Mouse (Mus musculus) stomach, postnatal 0 days (tissue): ENCODE measurements at regions not wholly inside any gene's neighbourhood (a gene's known extent, or its start where the extent isn't known, plus 50 kb on each side); places are given as distances from the start of the nearest gene placed in this dataset.

ENCODE experiments used
- ATAC-seq: fragments of 200-750 bp; cut with Nextera tagmentation; 2 replicates; pipeline ENCODE4 v1.8.0; 2017; ENCODE audit not compliant: low FRiP score, low TSS enrichment
- DNase-seq: peaks from one replicate; pipeline ENCODE4 v3.0.0-alpha.2; 2016; ENCODE audit warnings: low spot score
- H3K27ac ChIP-seq: fragments of 300-500 bp; sonication (generic); replicated peaks from 2 replicates; pipeline ENCODE4 v1.5.1; 2014; ENCODE audit warnings: mild to moderate bottlenecking, control low read depth
- H3K27me3 ChIP-seq: fragments of 300-500 bp; sonication (generic); 2 replicates; pipeline ENCODE4 v1.6.1; 2014; ENCODE audit warnings: low read length; ENCODE audit not compliant: control insufficient read depth, insufficient read depth
- H3K36me3 ChIP-seq: fragments of 300-500 bp; sonication (generic); 2 replicates; pipeline ENCODE4 v1.6.1; 2014; ENCODE audit warnings: low read length, mixed read lengths; ENCODE audit not compliant: control insufficient read depth, insufficient read depth
- H3K4me1 ChIP-seq: fragments of 300-500 bp; sonication (generic); replicated peaks from 2 replicates; pipeline ENCODE4 v1.6.1; 2014; ENCODE audit warnings: antibody characterized with exemption; ENCODE audit not compliant: control insufficient read depth, insufficient read depth
- H3K4me2 ChIP-seq: fragments of 300-500 bp; sonication (generic); replicated peaks from 2 replicates; pipeline ENCODE4 v1.6.1; 2014; ENCODE audit warnings: low read depth, mild to moderate bottlenecking, control low read depth, moderate library complexity
- H3K4me3 ChIP-seq: fragments of 300-500 bp; sonication (generic); 2 replicates; pipeline ENCODE4 v1.5.1; 2014; ENCODE audit warnings: low read depth, low read length, control low read depth
- H3K9ac ChIP-seq: fragments of 300-500 bp; sonication (generic); 2 replicates; pipeline ENCODE4 v1.6.1; 2014; ENCODE audit warnings: mild to moderate bottlenecking, low read length, control low read depth, mixed read lengths
- H3K9me3 ChIP-seq: fragments of 300-500 bp; sonication (generic); 2 replicates; pipeline ENCODE4 v1.6.1; 2016; ENCODE audit warnings: low read length; ENCODE audit not compliant: control insufficient read depth
- CTCF ChIP-seq: IDR thresholded peaks from 2 replicates; pipeline ENCODE4 v1.5.1; 2016; ENCODE audit warnings: antibody characterized with exemption, low read depth, mild to moderate bottlenecking, moderate library complexity
- EP300 ChIP-seq: optimal IDR thresholded peaks from 2 replicates; pipeline ENCODE3; 2016; ENCODE audit warnings: antibody characterized with exemption
- WGBS: fragments of 180-500 bp; shearing (Covaris S2); extraction: QIAGEN DNeasy Blood & Tissue Kit; methylation state at CpG from one replicate; pipeline ENCODE4 v1.1.7; 2014; 5-methylcytosine and 5-hydroxymethylcytosine counted together

- DNase-seq: no peak
- Histone ChIP-seq H3K36me3 (no peaks in the 10 kb centered on the region), H3K4me3 (no peak overlapping the region), H3K27me3 (no peaks in the 10 kb centered on the region), H3K4me1 (no peaks in the 10 kb centered on the region), H3K4me2 (no peak overlapping the region), H3K27ac (no peak overlapping the region), H3K9ac (no peak overlapping the region), H3K9me3 (no peaks in the 10 kb centered on the region)
- ATAC-seq: no peak
- TF ChIP-seq CTCF (no peak), EP300 (no peak)
- 88% methylated on average over 5 of the region's 5 CpGs for WGBS
Observed at GRCm38 (mm10) chr19:21111836-21112235, 157.8 kb upstream of the Tmc1 start.

DNA sequence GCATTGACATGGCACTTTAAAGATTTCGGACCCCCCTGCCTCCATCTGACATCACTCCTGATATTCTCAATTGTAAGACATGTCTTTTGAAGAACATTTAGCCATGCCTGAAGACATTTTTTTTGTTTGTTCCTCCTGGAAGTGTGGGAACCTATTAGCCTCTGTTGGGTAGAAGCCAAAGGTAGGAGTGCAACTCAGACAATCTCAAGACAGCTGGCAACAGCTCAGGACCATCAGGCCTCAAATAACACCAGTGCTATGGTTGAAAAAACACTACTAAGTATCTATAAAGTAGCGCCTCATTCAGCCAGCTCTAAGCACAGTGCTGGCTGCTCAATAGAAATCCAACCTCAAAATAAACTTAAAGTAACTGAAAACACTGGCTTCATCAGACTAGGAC lies 154.3 kb upstream of the Tmc1 start:
- DNase-seq (no peak), ATAC-seq (no peak)
- Histone ChIP-seq H3K9me3 (no peaks in the 10 kb centered on the region), H3K4me1 (peaks cover 6% of the 10 kb centered on the region; the same call in 1 of the 2 replicates), H3K4me2 (no peak overlapping the region), H3K27me3 (no peaks in the 10 kb centered on the region), H3K27ac (peak overlapping the region; percentile 35; the same call in 1 of the 2 replicates), H3K36me3 (no peaks in the 10 kb centered on the region), H3K4me3 (no peak overlapping the region), H3K9ac (no peak overlapping the region)
- WGBS: 90% methylated on average over 2 of the region's 2 CpGs
- TF ChIP-seq EP300 (no peak), CTCF (no peak)

DNA sequence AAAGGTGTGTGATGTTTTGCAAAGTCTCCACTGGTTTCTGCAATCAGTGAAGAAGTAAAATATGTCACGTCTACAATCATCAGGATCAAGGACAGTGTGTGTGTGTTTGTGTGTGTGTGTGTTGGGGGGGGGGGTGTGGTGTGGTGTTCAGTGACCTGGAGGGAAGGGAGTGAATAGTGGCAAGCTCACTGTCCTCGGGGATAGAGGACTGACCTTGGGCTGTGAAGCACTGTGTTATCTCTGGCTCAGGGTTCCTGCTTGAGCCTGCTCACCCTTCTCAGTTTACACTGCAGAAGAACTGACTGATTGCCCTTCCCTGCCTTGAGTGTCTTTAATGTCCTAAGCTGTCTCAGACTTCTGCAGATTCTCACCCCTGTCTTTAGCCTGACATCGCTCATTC lies 153.7 kb upstream of the Tmc1 start:
- Histone ChIP-seq H3K4me2 (no peak overlapping the region), H3K36me3 (no peaks in the 10 kb centered on the region), H3K4me1 (peaks cover 6% of the 10 kb centered on the region; the same call in 1 of the 2 replicates), H3K27me3 (no peaks in the 10 kb centered on the region), H3K27ac (peak overlapping the region; percentile 35; the same call in 1 of the 2 replicates), H3K9ac (no peak overlapping the region), H3K4me3 (no peak overlapping the region), H3K9me3 (no peaks in the 10 kb centered on the region)
- ATAC-seq: 0 out of 2 replicates have a peak, but pooled peaks have one; percentile 18
- no peak for TF ChIP-seq EP300
- no peak for TF ChIP-seq CTCF
- 45% methylated on average over 3 of the region's 3 CpGs for whole genome bisulfite sequencing
- no peak for DNase-seq

DNA sequence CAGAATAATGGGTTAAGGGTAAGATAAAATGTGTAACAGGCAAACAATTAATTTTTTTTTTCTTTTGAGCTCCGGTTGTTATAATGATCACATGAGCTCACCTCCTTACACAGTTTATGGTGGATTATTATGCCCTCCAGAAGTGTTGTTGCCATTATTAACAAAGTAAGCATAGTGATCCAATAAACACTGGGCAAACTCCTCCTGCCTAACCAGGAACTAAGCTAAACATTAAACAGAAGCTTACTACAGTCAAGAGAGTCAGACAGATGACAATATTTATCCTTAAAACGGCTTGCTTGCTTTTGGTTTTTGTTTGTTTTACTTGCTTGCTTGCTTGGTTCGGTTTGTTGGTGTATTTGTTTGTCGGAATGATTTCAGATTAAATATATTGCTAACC lies 153.3 kb upstream of the Tmc1 start:
- H3K27me3 ChIP-seq: no peaks in the 10 kb centered on the region
- no peak overlapping the region for H3K4me2 ChIP-seq
- TF ChIP-seq EP300 (no peak), CTCF (no peak)
- 26% methylated on average over 4 of the region's 4 CpGs for WGBS
- no peaks in the 10 kb centered on the region for H3K36me3 ChIP-seq
- H3K9ac ChIP-seq: no peak overlapping the region
- peak; percentile 27; the same call in 1 of the 2 replicates for ATAC-seq
- H3K9me3 ChIP-seq: no peaks in the 10 kb centered on the region
- DNase-seq: no peak
- H3K27ac ChIP-seq: peak overlapping the region; percentile 35; the same call in 1 of the 2 replicates
- H3K4me3 ChIP-seq: no peak overlapping the region
- peaks cover 6% of the 10 kb centered on the region; the same call in 1 of the 2 replicates for H3K4me1 ChIP-seq

GRCm38 (mm10) chr19:21106766-21107165 lies 152.8 kb upstream of the Tmc1 start:
- H3K9me3 ChIP-seq: no peaks in the 10 kb centered on the region
- no peaks in the 10 kb centered on the region for H3K27me3 ChIP-seq
- ATAC-seq (peak; percentile 30; the same call in 1 of the 2 replicates), DNase-seq (peak; percentile 23)
- no peak overlapping the region for H3K9ac ChIP-seq
- H3K36me3 ChIP-seq: no peaks in the 10 kb centered on the region
- no peak overlapping the region for H3K4me2 ChIP-seq
- H3K4me3 ChIP-seq: no peak overlapping the region
- H3K4me1 ChIP-seq: peaks cover 6% of the 10 kb centered on the region; the same call in 1 of the 2 replicates
- 58% methylated on average over 10 of the region's 10 CpGs for WGBS
- H3K27ac ChIP-seq: peak overlapping the region; percentile 83
- TF ChIP-seq CTCF (no peak), EP300 (no peak)

DNA sequence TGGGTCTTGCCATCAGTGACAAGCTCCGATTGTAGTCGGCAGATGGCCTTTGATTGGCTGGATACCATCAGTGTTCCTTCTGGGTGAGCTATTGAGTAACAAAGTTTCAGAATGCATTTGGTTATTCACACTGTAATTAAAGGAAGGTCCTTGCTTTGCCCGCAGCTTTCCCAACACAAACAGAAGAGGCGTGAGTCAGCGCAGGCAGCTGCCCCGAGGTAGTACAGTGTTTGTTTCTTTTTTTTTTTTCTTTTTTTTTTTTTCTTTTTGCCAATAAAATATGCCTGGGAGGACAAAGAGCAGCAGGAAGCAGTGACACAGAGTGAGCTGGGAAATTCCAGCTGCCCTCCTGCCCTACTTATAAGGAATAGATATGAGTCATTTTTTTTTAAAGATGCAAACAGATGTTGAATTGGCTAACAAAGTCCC lies 152.3 kb upstream of the Tmc1 start:
- Histone ChIP-seq H3K27me3 (no peaks in the 10 kb centered on the region), H3K9me3 (no peaks in the 10 kb centered on the region), H3K27ac (peak overlapping the region; percentile 83), H3K36me3 (no peaks in the 10 kb centered on the region), H3K9ac (no peak overlapping the region), H3K4me1 (peaks cover 6% of the 10 kb centered on the region; the same call in 1 of the 2 replicates), H3K4me2 (no peak overlapping the region), H3K4me3 (no peak overlapping the region)
- 23% methylated on average over 6 of the region's 6 CpGs for WGBS
- TF ChIP-seq EP300 (no peak), CTCF (no peak)
- peak; percentile 71 for ATAC-seq
- peak; percentile 66 for DNase-seq
